8 mouse cellular contexts compared by ENCODE assay signal in genomic region chr3:96263558-96264403, GRCm38 (mm10). TPM values are rescaled to one million over a fixed set of nuclear protein-coding genes. Genes with fewer than 3 reads are reported as not detected.
DNase-seq lines count a peak whose midpoint lies in the region; ATAC-seq and TF ChIP-seq lines count a peak whose summit lies in the region.

No protein-coding gene starts in this region.

- H3K4me3 ChIP-seq in intestine, embryonic 16.5 days (ENCODE audit: low read length), result peak overlapping the region; percentile 64
- H3K4me3 ChIP-seq in lung, adult 2 months (replicated peaks; ENCODE audit: extremely low read depth, low read depth, low read length), result peak overlapping the region; percentile 46
- peak overlapping the region; percentile 57 for H3K4me3 ChIP-seq in olfactory bulb, adult 2 months (ENCODE audit: insufficient read depth, low read depth, low read length)

- H3K27ac ChIP-seq in intestine, embryonic 16.5 days (ENCODE audit: low read length), result peak overlapping the region; percentile 97
- H3K27ac ChIP-seq in olfactory bulb, adult 2 months (ENCODE audit: insufficient read depth, low read depth, low read length), result peak overlapping the region; percentile 97

- DNase-seq in right cerebral cortex, adult 18-20 months, result peak; percentile 43
- no peak for DNase-seq in right cerebral cortex, postnatal 14 days
- peak; percentile 59 for DNase-seq in c-Kit-positive CD71-positive TER-119-positive erythroid progenitor cells, embryonic 14.5 days (ENCODE audit: low spot score)
- DNase-seq in forelimb bud, embryonic 11.5 days (ENCODE audit: low read depth, low spot score), result peak; percentile 46
- DNase-seq in lung, adult 2 months, result peak; percentile 65
- no peak for DNase-seq in Muller cell, postnatal 12 days (ENCODE audit: inconsistent ontology term)

- H3K4me1 ChIP-seq in intestine, embryonic 16.5 days (ENCODE audit: control insufficient read depth, insufficient read depth, low read length), result peaks cover 17% of the 10 kb centered on the region; the same call in 1 of the 2 replicates
- peaks cover 17% of the 10 kb centered on the region for H3K4me1 ChIP-seq in lung, adult 2 months (ENCODE audit: control insufficient read depth, insufficient read depth, low read length)
- peaks cover 5% of the 10 kb centered on the region for H3K4me1 ChIP-seq in olfactory bulb, adult 2 months (ENCODE audit: control insufficient read depth, insufficient read depth, low read length)

- H3K9me3 ChIP-seq in intestine, embryonic 16.5 days (ENCODE audit: control insufficient read depth, low read length), result no peaks in the 10 kb centered on the region

- no peaks in the 10 kb centered on the region for H3K36me3 ChIP-seq in intestine, embryonic 16.5 days (ENCODE audit: control insufficient read depth, insufficient read depth, low read length)

- 6% methylated on average over 27 of the region's 27 CpGs for WGBS in intestine, embryonic 16.5 days
- 1% methylated on average over 27 of the region's 27 CpGs for WGBS in lung, adult 2 months
- WGBS in olfactory bulb, adult 2 months, result under 1% methylated on average over 27 of the region's 27 CpGs

- TF ChIP-seq CTCF in lung, adult 2 months (IDR thresholded peaks at IDR 0.05; ENCODE audit: insufficient read depth, low read length), result no peak
- TF ChIP-seq CTCF in olfactory bulb, adult 2 months (IDR thresholded peaks at IDR 0.05; ENCODE audit: insufficient read depth, low read depth, low read length), result peak; percentile 14

- H3K4me2 ChIP-seq in intestine, embryonic 16.5 days (ENCODE audit: low read depth, low read length), result peak overlapping the region; percentile 55

- ATAC-seq in intestine, embryonic 16.5 days, result peak; percentile 36

- peak overlapping the region; percentile 79 for H3K9ac ChIP-seq in intestine, embryonic 16.5 days (ENCODE audit: low read depth, low read length)

- TF ChIP-seq POLR2A in lung, adult 2 months (IDR thresholded peaks at IDR 0.05; ENCODE audit: borderline replicate concordance, extremely low read depth, low read depth, low read length), result peak; percentile 49; the same call in 1 of the 2 replicates
- TF ChIP-seq POLR2A in olfactory bulb, adult 2 months (IDR thresholded peaks at IDR 0.05; ENCODE audit: insufficient read depth, low read depth, low read length), result no peak

- no peaks in the 10 kb centered on the region for H3K27me3 ChIP-seq in intestine, embryonic 16.5 days (replicated peaks; ENCODE audit: control insufficient read depth, insufficient read depth, low read length)

RNA-seq across cellular contexts. Expression of gene Hist2h4, which starts 0.7 kb away (rescaled TPM):
- polyA plus RNA-seq in intestine, embryonic 16.5 days (2015; fragmentation: Nextera tagmentation; extraction: Ambion mirVana), result 5.3 and 5.8 TPM in 2 replicates
- polyA plus RNA-seq in lung, adult 2 months (2012; rRNA removed), result 5.1 and 5.6 TPM in 2 replicates
- polyA plus RNA-seq in olfactory bulb, adult 2 months (2012; ENCODE audit: insufficient read depth, insufficient read length, low replicate concordance, missing spikeins), result not detected in 2 replicates

RNA-seq across cellular contexts. Expression of gene Hist2h3b, which starts 4.7 kb away (rescaled TPM):
- 21.2 and 30.8 TPM in 2 replicates for polyA plus RNA-seq in intestine, embryonic 16.5 days (2015; fragmentation: Nextera tagmentation; extraction: Ambion mirVana)
- polyA plus RNA-seq in lung, adult 2 months (2012; rRNA removed), result 33.2 and 40.7 TPM in 2 replicates
- polyA plus RNA-seq in olfactory bulb, adult 2 months (2012; ENCODE audit: insufficient read depth, insufficient read length, low replicate concordance, missing spikeins), result not detected in 2 replicates

RNA-seq across cellular contexts. Expression of gene Hist2h2bb, which starts 5.8 kb away (rescaled TPM):
- 5.3 and 6.2 TPM in 2 replicates for polyA plus RNA-seq in intestine, embryonic 16.5 days (2015; fragmentation: Nextera tagmentation; extraction: Ambion mirVana)
- polyA plus RNA-seq in lung, adult 2 months (2012; rRNA removed), result 1.1 and 1.8 TPM in 2 replicates
- not detected in 2 replicates for polyA plus RNA-seq in olfactory bulb, adult 2 months (2012; ENCODE audit: insufficient read depth, insufficient read length, low replicate concordance, missing spikeins)

RNA-seq across cellular contexts. Expression of gene Hist2h3c1, which starts 17.3 kb away (rescaled TPM):
- 1.3 and 1.8 TPM in 2 replicates for polyA plus RNA-seq in intestine, embryonic 16.5 days (2015; fragmentation: Nextera tagmentation; extraction: Ambion mirVana)
- polyA plus RNA-seq in lung, adult 2 months (2012; rRNA removed), result not detected in 2 replicates
- not detected in 2 replicates for polyA plus RNA-seq in olfactory bulb, adult 2 months (2012; ENCODE audit: insufficient read depth, insufficient read length, low replicate concordance, missing spikeins)

RNA-seq across cellular contexts. Expression of gene Hist2h2aa1, which starts 18.5 kb away (rescaled TPM):
- 13.7 and 14.1 TPM in 2 replicates for polyA plus RNA-seq in intestine, embryonic 16.5 days (2015; fragmentation: Nextera tagmentation; extraction: Ambion mirVana)
- polyA plus RNA-seq in lung, adult 2 months (2012; rRNA removed), result 203 and 266 TPM in 2 replicates
- polyA plus RNA-seq in olfactory bulb, adult 2 months (2012; ENCODE audit: insufficient read depth, insufficient read length, low replicate concordance, missing spikeins), result not detected in 2 replicates

Comparison
In these comparisons a context has a peak if more than half of its experiments do, and no peak if none do; other contexts are left out.
1. DNase-seq: peak in right cerebral cortex, adult 18-20 months (single experiment), c-Kit-positive CD71-positive TER-119-positive erythroid progenitor cells, embryonic 14.5 days (single experiment), forelimb bud, embryonic 11.5 days (single experiment) and lung, adult 2 months (single experiment); none in right cerebral cortex, postnatal 14 days (single experiment) and Muller cell, postnatal 12 days (single experiment).
2. RNA of gene Hist2h3b, which starts 4.7 kb away (polyA plus RNA-seq): 33.2 to 40.7 TPM in lung, adult 2 months and 21.2 to 30.8 TPM in intestine, embryonic 16.5 days; not detected in olfactory bulb, adult 2 months; every median in the first group is over 10 times any median in the second.
3. Peak in every context shown above with its lines, with median percentiles within 50 percentile points of each other: H3K4me3 ChIP-seq.